In the genomic region with DNA sequence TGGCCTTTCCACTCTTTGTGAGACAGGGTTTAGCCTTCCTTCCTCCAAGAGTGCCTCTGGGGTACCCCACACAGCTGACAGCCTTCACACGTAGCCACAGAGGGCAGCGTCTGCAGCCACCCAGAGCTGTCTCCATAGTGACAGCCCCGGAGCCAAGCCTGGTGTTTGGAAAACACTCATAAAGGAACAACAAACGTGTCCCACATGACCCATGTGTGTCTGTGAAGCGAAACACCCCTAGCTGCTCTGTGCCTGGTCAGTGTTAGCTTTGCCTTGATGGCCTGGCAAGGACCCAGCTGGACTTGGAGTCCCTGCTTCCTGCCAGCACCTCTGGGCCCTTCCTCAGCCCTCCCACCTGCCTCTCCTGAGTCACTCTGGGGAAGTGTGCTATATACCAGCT, we compare ENCODE assay signal across 8 mouse cellular contexts.
DNase-seq lines count a peak whose midpoint lies in the region; ATAC-seq and TF ChIP-seq lines count a peak whose summit lies in the region.

No protein-coding gene starts in this region.

- H3K9me3 ChIP-seq in hindbrain, embryonic 11.5 days (ENCODE audit: control insufficient read depth, low read length) = no peaks in the 10 kb centered on the region
- no peaks in the 10 kb centered on the region for H3K9me3 ChIP-seq in limb, embryonic 12.5 days
- H3K9me3 ChIP-seq in liver, embryonic 11.5 days (ENCODE audit: control insufficient read depth, low read length) = no peaks in the 10 kb centered on the region

- peak overlapping the region; percentile 94 for H3K27ac ChIP-seq in layer of hippocampus, adult 2 months
- peak overlapping the region; percentile 76 for H3K27ac ChIP-seq in hindbrain, embryonic 11.5 days (ENCODE audit: low read depth, low read length)
- H3K27ac ChIP-seq in limb, embryonic 12.5 days = peak overlapping the region; percentile 50
- H3K27ac ChIP-seq in liver, embryonic 11.5 days (ENCODE audit: low read depth, low read length) = no peak overlapping the region

- WGBS in hindbrain, embryonic 11.5 days = 13% methylated on average over 5 of the region's 5 CpGs
- WGBS in limb, embryonic 12.5 days = 16% methylated on average over 5 of the region's 5 CpGs
- 32% methylated on average over 5 of the region's 5 CpGs for WGBS in liver, embryonic 11.5 days

- H3K4me2 ChIP-seq in hindbrain, embryonic 11.5 days (replicated peaks; ENCODE audit: low read depth, low read length) = no peak overlapping the region
- H3K4me2 ChIP-seq in limb, embryonic 12.5 days = no peak overlapping the region
- no peak overlapping the region for H3K4me2 ChIP-seq in liver, embryonic 11.5 days

- TF ChIP-seq CTCF in layer of hippocampus, adult 2 months (conservative IDR thresholded peaks at IDR 0.05) = no peak

- no peak overlapping the region for H3K4me3 ChIP-seq in layer of hippocampus, adult 2 months
- no peak overlapping the region for H3K4me3 ChIP-seq in hindbrain, embryonic 11.5 days (ENCODE audit: low read depth, low read length)
- H3K4me3 ChIP-seq in limb, embryonic 12.5 days (replicated peaks) = no peak overlapping the region
- no peak overlapping the region for H3K4me3 ChIP-seq in liver, embryonic 11.5 days (ENCODE audit: low read depth, low read length)

- no peaks in the 10 kb centered on the region for H3K36me3 ChIP-seq in hindbrain, embryonic 11.5 days (ENCODE audit: control insufficient read depth, insufficient read depth, low read length)
- no peaks in the 10 kb centered on the region; the same call in 1 of the 2 replicates for H3K36me3 ChIP-seq in limb, embryonic 12.5 days
- H3K36me3 ChIP-seq in liver, embryonic 11.5 days (ENCODE audit: control insufficient read depth, insufficient read depth, low read length) = no peaks in the 10 kb centered on the region

- H3K27me3 ChIP-seq in hindbrain, embryonic 11.5 days (ENCODE audit: control insufficient read depth, insufficient read depth, low read length) = no peaks in the 10 kb centered on the region
- no peaks in the 10 kb centered on the region for H3K27me3 ChIP-seq in limb, embryonic 12.5 days
- no peaks in the 10 kb centered on the region for H3K27me3 ChIP-seq in liver, embryonic 11.5 days (replicated peaks; ENCODE audit: control insufficient read depth, insufficient read depth, low read length)

- no peak for DNase-seq in layer of hippocampus, adult 2 months (ENCODE audit: low spot score in 2 of 2)
- DNase-seq in layer of hippocampus, adult 18-20 months (ENCODE audit: low spot score in 2 of 2) = no peak
- peak; percentile 35 for DNase-seq in fibroblast of lung, adult 2 months (ENCODE audit: low read depth)
- DNase-seq in hindbrain, embryonic 11.5 days (ENCODE audit: low spot score) = peak; percentile 58
- DNase-seq in ovary, postnatal 10 days (ENCODE audit: low spot score) = peak; percentile 55
- no peak for DNase-seq in layer of hippocampus, postnatal 14 days (ENCODE audit: low spot score in 2 of 2)
- no peak for DNase-seq in liver, embryonic 11.5 days (ENCODE audit: low spot score)

- H3K9ac ChIP-seq in hindbrain, embryonic 11.5 days (ENCODE audit: low read depth, low read length) = peak overlapping the region; percentile 31; the same call in 1 of the 2 replicates
- H3K9ac ChIP-seq in limb, embryonic 12.5 days (replicated peaks) = no peak overlapping the region
- no peak overlapping the region for H3K9ac ChIP-seq in liver, embryonic 11.5 days (ENCODE audit: low read depth, low read length)

- peaks cover 29% of the 10 kb centered on the region for H3K4me1 ChIP-seq in hindbrain, embryonic 11.5 days (replicated peaks; ENCODE audit: control insufficient read depth, insufficient read depth, low read length)
- H3K4me1 ChIP-seq in limb, embryonic 12.5 days (replicated peaks) = peaks cover 37% of the 10 kb centered on the region
- peaks cover 13% of the 10 kb centered on the region for H3K4me1 ChIP-seq in liver, embryonic 11.5 days (replicated peaks; ENCODE audit: control insufficient read depth, insufficient read depth, low read length)

- ATAC-seq in hindbrain, embryonic 11.5 days (ENCODE audit: low FRiP score) = peak; percentile 39
- ATAC-seq in limb, embryonic 12.5 days (ENCODE audit: insufficient number of reproducible peaks, insufficient read depth, low FRiP score, low TSS enrichment, low read depth) = no peak
- no peak for ATAC-seq in liver, embryonic 11.5 days (replicated peaks; ENCODE audit: low FRiP score)

Comparison
In these comparisons a context has a peak if more than half of its experiments do, and no peak if none do; other contexts are left out.
1. DNase-seq: peak in fibroblast of lung, adult 2 months (single experiment), hindbrain, embryonic 11.5 days (single experiment) and ovary, postnatal 10 days (single experiment); none in layer of hippocampus, adult 2 months (0 of 2), layer of hippocampus, adult 18-20 months (0 of 2), layer of hippocampus, postnatal 14 days (0 of 2) and liver, embryonic 11.5 days (single experiment).